Mouse (Mus musculus): Measurements from ENCODE around the gene Rcn1. TPM values are rescaled to one million over a fixed set of nuclear protein-coding genes. Genes with fewer than 3 reads are reported as not detected.

The Rcn1 gene
- total RNA-seq, 2 experiments from 2014 or later: 89.0 to 99.2 TPM

GRCm38 (mm10) chr2:105356791-105357190, 42.3 kb downstream of the Rcn1 start:
- no peak for DNase-seq (ENCODE audit: low spot score in 2 of 2)

- no peak for DNase-seq (ENCODE audit: low spot score in 2 of 2)
These were observed 50.2 kb downstream of the Rcn1 start for GRCm38 (mm10) chr2:105348886-105349285.

- DNase-seq (ENCODE audit: low spot score in 2 of 2): no peak
These were observed 59.1 kb downstream of the Rcn1 start for GRCm38 (mm10) chr2:105339993-105340392.

GRCm38 (mm10) chr2:105337171-105337875, 61.8 kb downstream of the Rcn1 start:
- DNase-seq (ENCODE audit: low spot score in 2 of 2): no peak

GRCm38 (mm10) chr2:105336314-105337027, 62.6 kb downstream of the Rcn1 start:
- no peak for DNase-seq (ENCODE audit: low spot score in 2 of 2)

Other genes with a start within 250 kb of the Rcn1 start
- gene Them7, start 175.0 kb downstream of the Rcn1 start, total RNA-seq (2021): 1 to 10 TPM; 1.3 to 1.6 TPM

All from adrenal gland, postnatal 4 days (tissue).